Mouse (Mus musculus) small intestine, adult 2 months (tissue): ENCODE results near the gene Zmat3. TPM values are rescaled to one million over a fixed set of nuclear protein-coding genes. Genes with fewer than 3 reads are reported as not detected.

Experiments
- H3K27ac ChIP-seq: fragments of 200-500 bp; 2 replicates; pipeline ENCODE4 v1.5.1; 2012; ENCODE audit warnings: low read depth, low read length, control low read depth, inconsistent platforms; ENCODE audit not compliant: insufficient read depth
- H3K27me3 ChIP-seq: fragments of 200-500 bp; 2 replicates; pipeline ENCODE4 v1.6.1; 2012; ENCODE audit warnings: mild to moderate bottlenecking, moderate library complexity, low read length, inconsistent platforms; ENCODE audit not compliant: control insufficient read depth, insufficient read depth
- H3K36me3 ChIP-seq: fragments of 200-500 bp; 2 replicates; pipeline ENCODE4 v1.6.1; 2012; ENCODE audit warnings: mild to moderate bottlenecking, low read length, control low read depth, inconsistent platforms; ENCODE audit not compliant: control insufficient read depth, insufficient read depth
- H3K4me1 ChIP-seq: fragments of 200-500 bp; 2 replicates; pipeline ENCODE4 v1.6.1; 2012; ENCODE audit warnings: low read length, inconsistent platforms, mixed read lengths; ENCODE audit not compliant: control insufficient read depth, insufficient read depth, insufficient read length
- H3K4me3 ChIP-seq: fragments of 200-500 bp; 2 replicates; pipeline ENCODE4 v1.5.1; 2012; ENCODE audit warnings: low read depth, mild to moderate bottlenecking, control low read depth, inconsistent platforms, low read length, moderate library complexity
- CTCF ChIP-seq: fragments of 200-500 bp; IDR thresholded peaks from 2 replicates; pipeline ENCODE4 v1.5.1; 2012; ENCODE audit warnings: low read depth, mild to moderate bottlenecking, control low read depth, inconsistent platforms, low read length, moderate library complexity, mixed read lengths; ENCODE audit not compliant: insufficient replicate concordance, insufficient read length; ENCODE audit errors: extremely low read depth
- POLR2A ChIP-seq: fragments of 200-500 bp; IDR thresholded peaks from 2 replicates; pipeline ENCODE4 v1.6.1; 2012; ENCODE audit warnings: low read depth, mild to moderate bottlenecking, control low read depth, inconsistent platforms, low read length, moderate library complexity
- WGBS: fragments of 180-500 bp; shearing (Covaris S2); methylation state at CpG from one replicate; pipeline ENCODE4 v1.1.7; 2018; 5-methylcytosine and 5-hydroxymethylcytosine counted together
- polyA plus RNA-seq: library from polyadenylated mRNA; depleted of rRNA; stranded (reverse); fragments of >200 nt; gene quantifications from 2 replicates; pipeline ENCODE4 v1.2.3, GENCODE M21; 2012

Gene Zmat3
- polyA plus RNA-seq, 1 experiment = 4.7 TPM

DNA sequence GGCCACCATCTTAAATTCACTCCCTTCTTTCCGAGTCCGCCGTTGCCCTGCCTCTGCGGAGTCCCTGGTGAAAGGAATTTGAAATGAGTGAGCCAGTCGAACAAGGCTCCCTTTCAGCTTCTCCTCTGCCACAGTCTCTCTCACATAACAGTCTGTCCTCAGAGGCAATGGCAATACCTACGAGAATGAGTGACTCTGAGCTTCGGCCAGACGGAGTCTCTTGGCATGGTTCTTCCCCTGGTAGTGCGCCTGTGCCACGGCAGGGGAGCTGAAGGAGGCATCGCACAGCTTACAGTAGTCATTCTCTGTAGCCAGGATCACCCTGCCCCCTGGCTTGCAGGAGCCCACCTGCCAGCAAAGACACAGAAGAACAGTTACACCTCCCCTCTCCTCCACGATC, 22.4 kb downstream of the Zmat3 start:
- WGBS = 93% methylated on average over 12 of the region's 12 CpGs

DNA sequence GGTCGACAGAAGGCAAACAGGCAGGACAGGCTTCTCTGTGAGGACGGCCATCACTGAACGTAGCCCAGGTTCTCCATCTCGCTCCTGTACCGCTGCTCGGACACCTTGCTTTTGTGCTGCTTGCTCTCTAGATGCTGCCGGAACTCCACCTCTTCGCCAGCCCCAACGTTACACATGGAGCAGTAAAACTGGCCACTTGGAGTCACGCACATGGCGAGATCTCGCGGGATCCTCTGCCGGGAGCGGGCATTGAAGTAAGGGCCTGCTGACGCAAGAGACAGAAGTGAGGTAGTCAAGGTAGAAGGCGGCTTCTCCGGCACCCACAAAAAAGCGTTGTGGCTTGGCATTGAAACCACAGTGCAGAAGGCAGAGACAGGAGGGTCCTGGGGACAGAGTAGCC, 24.4 kb downstream of the Zmat3 start:
- Histone ChIP-seq H3K4me1 (no peaks in the 10 kb centered on the region), H3K27me3 (no peaks in the 10 kb centered on the region), H3K36me3 (peaks cover 9% of the 10 kb centered on the region), H3K4me3 (no peak overlapping the region), H3K27ac (no peak overlapping the region)
- TF ChIP-seq POLR2A = no peak
- no peak for TF ChIP-seq CTCF
- WGBS = 95% methylated on average over 19 of the region's 19 CpGs

More for the DNA sequence above, 22.4 kb downstream of the Zmat3 start:
- peaks cover 9% of the 10 kb centered on the region for H3K36me3 ChIP-seq
- TF ChIP-seq CTCF = no peak
- no peak overlapping the region for H3K27ac ChIP-seq
- H3K4me1 ChIP-seq = no peaks in the 10 kb centered on the region
- no peaks in the 10 kb centered on the region for H3K27me3 ChIP-seq
- H3K4me3 ChIP-seq = no peak overlapping the region

DNA sequence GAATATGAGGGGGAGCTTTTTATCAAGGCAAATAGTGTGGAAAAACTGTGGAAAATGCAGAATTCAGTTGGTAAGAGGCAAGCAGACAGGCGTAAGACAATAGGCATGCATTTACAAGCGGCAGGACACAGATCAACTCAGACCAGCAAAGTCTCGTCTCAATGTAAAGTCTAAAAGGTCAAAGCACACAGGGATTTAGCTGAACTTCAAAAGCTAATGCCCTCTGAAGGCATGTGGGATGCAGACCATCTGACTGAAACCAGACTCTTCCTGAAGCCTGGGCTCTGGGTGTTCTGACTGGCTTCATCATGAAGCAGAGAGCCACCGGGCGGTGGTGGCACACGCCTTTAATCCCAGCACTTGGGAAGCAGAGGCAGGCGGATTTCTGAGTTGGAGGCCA, 27.6 kb downstream of the Zmat3 start:
- WGBS = 90% methylated on average over 7 of the region's 7 CpGs
- H3K4me1 ChIP-seq = no peaks in the 10 kb centered on the region
- no peak overlapping the region for H3K4me3 ChIP-seq
- H3K27ac ChIP-seq = no peak overlapping the region
- H3K27me3 ChIP-seq = no peaks in the 10 kb centered on the region
- H3K36me3 ChIP-seq = peaks cover 9% of the 10 kb centered on the region
- no peak for TF ChIP-seq POLR2A
- TF ChIP-seq CTCF = no peak

DNA sequence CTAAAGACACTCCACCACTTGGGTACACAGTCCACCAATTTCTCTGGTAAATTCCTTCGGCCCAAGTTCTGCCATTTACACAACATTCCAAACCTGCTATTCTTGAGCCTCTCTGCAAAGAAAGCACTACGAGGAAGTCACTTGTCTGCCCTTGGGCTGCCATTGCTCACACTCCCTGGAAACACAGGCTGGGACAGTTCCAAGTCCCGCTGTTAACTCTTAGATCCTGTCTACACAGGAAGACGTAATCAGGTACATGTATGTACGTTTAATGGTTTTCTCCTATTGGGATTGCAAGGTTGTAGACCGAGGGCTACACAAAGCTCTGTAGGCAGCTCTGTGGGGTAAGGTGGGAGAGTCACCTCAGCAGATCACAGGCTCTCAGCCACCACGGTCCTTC, 28.0 kb downstream of the Zmat3 start:
- no peaks in the 10 kb centered on the region for H3K27me3 ChIP-seq
- H3K36me3 ChIP-seq = peaks cover 7% of the 10 kb centered on the region
- H3K4me1 ChIP-seq = no peaks in the 10 kb centered on the region
- 75% methylated on average over 7 of the region's 7 CpGs for WGBS
- no peak for TF ChIP-seq CTCF
- no peak for TF ChIP-seq POLR2A
- H3K27ac ChIP-seq = no peak overlapping the region
- no peak overlapping the region for H3K4me3 ChIP-seq

DNA sequence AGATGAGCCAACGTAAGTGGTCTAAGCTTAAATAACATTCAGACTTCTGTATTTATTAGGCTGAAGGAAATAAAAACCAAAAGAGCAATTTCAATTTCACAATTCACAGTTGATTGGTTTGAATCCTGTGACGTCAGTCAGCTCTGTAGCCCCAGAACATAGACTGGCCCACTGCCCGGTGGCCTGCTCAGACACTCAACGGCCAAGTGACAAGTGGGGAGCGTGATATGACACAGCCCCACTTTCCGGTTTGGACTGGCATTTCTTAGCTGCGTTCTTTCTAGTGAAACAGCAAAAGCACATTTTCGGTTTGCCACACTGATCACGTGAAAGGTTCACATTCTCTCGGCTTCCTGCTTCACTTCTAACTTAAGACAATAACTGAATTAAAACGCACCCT, 30.9 kb downstream of the Zmat3 start:
- TF ChIP-seq POLR2A (no peak), CTCF (no peak)
- WGBS = 80% methylated on average over 11 of the region's 11 CpGs
- Histone ChIP-seq H3K27me3 (no peaks in the 10 kb centered on the region), H3K4me1 (no peaks in the 10 kb centered on the region), H3K27ac (no peak overlapping the region), H3K4me3 (no peak overlapping the region), H3K36me3 (no peaks in the 10 kb centered on the region)

DNA sequence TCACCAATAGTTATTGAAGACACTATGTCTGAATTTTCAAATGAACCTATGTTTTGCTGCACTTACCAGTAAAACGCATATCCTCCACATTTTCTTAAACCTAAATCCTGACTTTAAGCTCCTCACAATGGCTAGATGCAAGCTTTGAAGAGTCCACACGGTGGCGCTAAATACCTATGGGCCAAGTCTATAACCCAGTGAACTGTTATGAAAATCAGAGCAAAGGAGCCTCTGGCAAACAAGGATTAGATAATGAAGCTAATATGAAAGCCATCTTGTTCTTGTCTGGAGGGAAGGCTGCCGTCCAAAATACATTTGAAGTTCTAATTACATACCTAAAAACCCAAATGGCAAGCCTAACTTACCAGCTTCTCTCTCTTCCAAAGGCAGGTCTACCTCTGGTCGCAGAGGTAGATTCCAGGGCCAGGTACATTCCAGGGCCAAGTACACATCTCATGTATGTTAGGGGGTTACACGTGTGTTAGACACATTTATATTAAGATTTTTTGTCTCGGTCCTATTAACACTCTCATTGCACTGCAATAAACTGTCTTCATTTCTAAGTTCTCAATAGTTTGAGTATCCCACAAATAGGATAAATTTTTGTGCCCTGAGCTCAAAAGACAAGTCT, 32.2 kb downstream of the Zmat3 start:
- Histone ChIP-seq H3K27ac (no peak overlapping the region), H3K36me3 (no peaks in the 10 kb centered on the region), H3K4me3 (no peak overlapping the region), H3K4me1 (no peaks in the 10 kb centered on the region), H3K27me3 (no peaks in the 10 kb centered on the region)
- WGBS = 31% methylated on average over 7 of the region's 7 CpGs
- TF ChIP-seq CTCF = no peak
- TF ChIP-seq POLR2A = no peak

DNA sequence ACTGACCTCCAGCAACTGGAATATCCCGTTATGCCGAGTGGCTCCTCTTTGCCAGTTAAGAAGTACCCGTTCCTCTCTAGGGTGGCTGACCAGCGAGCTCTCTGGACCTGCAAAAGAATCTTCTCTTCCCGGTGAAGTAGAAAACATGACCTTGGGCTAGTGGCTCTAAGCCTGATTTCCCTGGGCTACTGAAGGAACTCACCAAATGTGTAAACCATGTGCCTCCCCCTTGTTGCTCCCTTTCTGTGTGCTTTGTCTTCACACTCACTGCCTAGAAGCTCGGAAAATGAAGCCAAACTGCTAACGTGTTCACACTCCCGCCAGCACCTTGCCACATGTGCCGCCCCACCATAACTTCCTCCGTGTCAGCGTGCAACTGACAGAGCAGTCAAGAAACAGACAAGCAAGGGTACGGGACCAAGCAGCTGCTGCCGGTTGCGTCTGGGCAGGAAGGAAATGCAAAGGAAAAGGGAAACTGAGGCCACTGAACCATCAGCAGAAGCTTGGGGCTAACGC, 47.9 kb downstream of the Zmat3 start:
- Histone ChIP-seq H3K36me3 (no peaks in the 10 kb centered on the region), H3K27me3 (no peaks in the 10 kb centered on the region), H3K27ac (no peak overlapping the region), H3K4me1 (no peaks in the 10 kb centered on the region), H3K4me3 (no peak overlapping the region)
- TF ChIP-seq POLR2A = no peak
- TF ChIP-seq CTCF = no peak
- 57% methylated on average over 15 of the region's 15 CpGs for WGBS
